Mouse (Mus musculus) R1 (cell line): Measurements from ENCODE around the gene Mllt10.
A peak's percentile ranks its signal among the peaks of the same experiment; 100 is the strongest.

Source experiments
- DNase-seq: peaks from one replicate; pipeline ENCODE4 v3.0.0-alpha.2; 2018; ENCODE audit warnings: low read depth, low spot score

The Mllt10 gene

GRCm38 (mm10) chr2:18051026-18051830 lies 3.8 kb upstream of the Mllt10 start:
- no peak for DNase-seq

- no peak for DNase-seq
Measured at GRCm38 (mm10) chr2:18051831-18052170, 3.2 kb upstream of the Mllt10 start.

- no peak for DNase-seq
Measured at GRCm38 (mm10) chr2:18052581-18052980, 2.5 kb upstream of the Mllt10 start.

- DNase-seq: no peak
Measured at GRCm38 (mm10) chr2:18053243-18053950, 1.6 kb upstream of the Mllt10 start.

- peak; percentile 18 for DNase-seq
Measured at GRCm38 (mm10) chr2:18053951-18054530, 996 bp upstream of the Mllt10 start.

GRCm38 (mm10) chr2:18055929-18056785 lies 1.1 kb downstream of the Mllt10 start:
- peak; percentile 96 for DNase-seq

GRCm38 (mm10) chr2:18056786-18057255 lies 1.8 kb downstream of the Mllt10 start:
- peak; percentile 97 for DNase-seq

GRCm38 (mm10) chr2:18057336-18058145 lies 2.5 kb downstream of the Mllt10 start:
- peak; percentile 68 for DNase-seq

GRCm38 (mm10) chr2:18058146-18058708 lies 3.2 kb downstream of the Mllt10 start:
- no peak for DNase-seq

GRCm38 (mm10) chr2:18059063-18059462 lies 4.0 kb downstream of the Mllt10 start:
- no peak for DNase-seq

- no peak for DNase-seq
Measured at GRCm38 (mm10) chr2:18059891-18060290, 4.9 kb downstream of the Mllt10 start.

- no peak for DNase-seq
Measured at GRCm38 (mm10) chr2:18060396-18060795, 5.4 kb downstream of the Mllt10 start.

- peak; percentile 81 for DNase-seq
Measured at GRCm38 (mm10) chr2:18063763-18064251, 8.8 kb downstream of the Mllt10 start.

- DNase-seq: peak; percentile 95
Measured at GRCm38 (mm10) chr2:18064356-18064858, 9.4 kb downstream of the Mllt10 start.

GRCm38 (mm10) chr2:18064941-18065707 lies 10.1 kb downstream of the Mllt10 start:
- DNase-seq: peak; percentile 82

- DNase-seq: no peak
Measured at GRCm38 (mm10) chr2:18065708-18066030, 10.6 kb downstream of the Mllt10 start.

GRCm38 (mm10) chr2:18066436-18066835 lies 11.4 kb downstream of the Mllt10 start:
- peak; percentile 29 for DNase-seq

GRCm38 (mm10) chr2:18068071-18068796 lies 13.2 kb downstream of the Mllt10 start:
- no peak for DNase-seq

- no peak for DNase-seq
Measured at GRCm38 (mm10) chr2:18071947-18072346, 16.9 kb downstream of the Mllt10 start.
